Mouse (Mus musculus) adrenal gland, adult 2 months (tissue): ENCODE results near the gene Csf3. TPM values are rescaled to one million over a fixed set of nuclear protein-coding genes. Genes with fewer than 3 reads are reported as not detected.
"Not testable (repeated sequence)": the region's sequence is repeated elsewhere in the genome, so short reads cannot be mapped to it uniquely, and the experiment has no call there.

Source experiments
- DNase-seq: peaks from one replicate; pipeline ENCODE4 v3.0.0; 2021
- long read RNA-seq: library from polyadenylated mRNA; stranded (forward); transcript quantifications from one replicate; pipeline ENCODE4 v2.0.0, GENCODE M21; 2021
- polyA plus RNA-seq: library from polyadenylated mRNA; depleted of rRNA; stranded (reverse); fragments of >200 nt; gene quantifications from 2 replicates; pipeline ENCODE4 v1.2.3, GENCODE M21; 2012; rRNA removed
- total RNA-seq, 2 experiments: library from RNA; stranded (reverse); gene quantifications; 2 replicates each; pipeline ENCODE4 v1.2.3; 2021

Gene Csf3
- total RNA-seq (not detected), polyA plus RNA-seq (0.26 TPM in 1 of 2 replicates, not detected in the other)
- long read RNA-seq, result 0 reads

- no peak for DNase-seq
Observed at GRCm38 (mm10) chr11:98701213-98701670, at the start of gene Csf3. Gene Csf3 (plus strand): TSS chr11:98701263.

GRCm38 (mm10) chr11:98655076-98655475, 46.0 kb upstream of the Csf3 start:
- DNase-seq, result peak; percentile 48

- DNase-seq, result peak; percentile 28
Observed at GRCm38 (mm10) chr11:98660517-98660916, 40.5 kb upstream of the Csf3 start.

GRCm38 (mm10) chr11:98664091-98664490, 37.0 kb upstream of the Csf3 start, which contains the start of gene Gsdma:
Gene Gsdma (plus strand): TSS chr11:98664351.
- DNase-seq, result no peak

- DNase-seq, result no peak
Observed at GRCm38 (mm10) chr11:98668984-98669383, 32.1 kb upstream of the Csf3 start.

- no peak for DNase-seq
Observed at GRCm38 (mm10) chr11:98671284-98671815, 29.7 kb upstream of the Csf3 start.

- DNase-seq, result peak; percentile 57
Observed at GRCm38 (mm10) chr11:98671857-98672256, 29.2 kb upstream of the Csf3 start.

GRCm38 (mm10) chr11:98672482-98672881, 28.6 kb upstream of the Csf3 start:
- no peak for DNase-seq

- DNase-seq, result peak; percentile 47
Observed at GRCm38 (mm10) chr11:98673136-98673535, 27.9 kb upstream of the Csf3 start.

GRCm38 (mm10) chr11:98675829-98676363, 25.2 kb upstream of the Csf3 start:
- DNase-seq, result no peak

- no peak for DNase-seq
Observed at GRCm38 (mm10) chr11:98680023-98680422, 21.0 kb upstream of the Csf3 start.

GRCm38 (mm10) chr11:98680595-98680994, 20.5 kb upstream of the Csf3 start:
- DNase-seq, result not testable (repeated sequence)

- DNase-seq, result no peak
Observed at GRCm38 (mm10) chr11:98681186-98681585, 19.9 kb upstream of the Csf3 start.

- peak; percentile 98 for DNase-seq
Observed at GRCm38 (mm10) chr11:98681786-98682745, 19.0 kb upstream of the Csf3 start, which contains the start of gene Psmd3. Gene Psmd3 (plus strand): TSS chr11:98682554.

- DNase-seq, result no peak
Observed at GRCm38 (mm10) chr11:98682811-98683210, 18.3 kb upstream of the Csf3 start.

GRCm38 (mm10) chr11:98685642-98686041, 15.4 kb upstream of the Csf3 start:
- no peak for DNase-seq

- no peak for DNase-seq
Observed at GRCm38 (mm10) chr11:98686976-98687375, 14.1 kb upstream of the Csf3 start.

GRCm38 (mm10) chr11:98688009-98688408, 13.1 kb upstream of the Csf3 start:
- no peak for DNase-seq

GRCm38 (mm10) chr11:98693201-98693600, 7.9 kb upstream of the Csf3 start:
- no peak for DNase-seq

- no peak for DNase-seq
Observed at GRCm38 (mm10) chr11:98693746-98694145, 7.3 kb upstream of the Csf3 start.

GRCm38 (mm10) chr11:98694301-98694700, 6.8 kb upstream of the Csf3 start:
- DNase-seq, result no peak

- DNase-seq, result no peak
Observed at GRCm38 (mm10) chr11:98695408-98695807, 5.7 kb upstream of the Csf3 start.
